Mouse (Mus musculus): ENCODE measurements at regions not wholly inside any gene's neighbourhood (a gene's known extent, or its start where the extent isn't known, plus 50 kb on each side); places are given as distances from the start of the nearest gene placed in this dataset.

DNA sequence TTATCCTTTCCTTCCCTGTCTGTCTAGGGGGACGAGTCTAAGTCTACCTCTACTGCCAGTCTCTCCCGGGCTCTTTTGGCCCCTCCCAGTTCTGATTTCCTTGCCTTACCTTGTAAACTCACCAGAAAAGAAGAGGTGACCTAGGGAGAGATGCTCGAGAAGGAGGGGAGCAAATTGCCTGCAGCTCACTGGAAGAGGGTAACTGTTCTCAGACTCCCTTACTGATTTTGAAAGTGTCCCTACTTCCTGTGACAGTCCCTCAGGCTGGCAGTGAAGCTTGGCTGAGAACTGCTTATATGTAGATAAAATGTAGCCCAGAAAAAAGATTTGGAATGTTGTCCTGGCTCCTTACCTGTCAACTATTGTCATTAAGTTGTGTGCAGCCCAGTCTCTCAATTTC is 180.6 kb upstream of the Tab2 start:
- WGBS = 66% methylated on average over 3 of the region's 3 CpGs
- Histone ChIP-seq H3K9ac (ENCODE audit: low read length) (no peak overlapping the region), H3K27ac (ENCODE audit: low read length) (no peak overlapping the region), H3K4me2 (ENCODE audit: low read depth, low read length) (no peak overlapping the region), H3K36me3 (ENCODE audit: control insufficient read depth, insufficient read depth, low read length) (no peaks in the 10 kb centered on the region), H3K4me1 (replicated peaks; ENCODE audit: control insufficient read depth, insufficient read depth, low read length) (peaks cover 16% of the 10 kb centered on the region), H3K27me3 (ENCODE audit: control insufficient read depth, insufficient read depth, low read depth, low read length) (no peaks in the 10 kb centered on the region), H3K9me3 (ENCODE audit: control insufficient read depth, low read length) (no peaks in the 10 kb centered on the region), H3K4me3 (ENCODE audit: low read length) (no peak overlapping the region)
- no peak for ATAC-seq (ENCODE audit: low read depth)

DNA sequence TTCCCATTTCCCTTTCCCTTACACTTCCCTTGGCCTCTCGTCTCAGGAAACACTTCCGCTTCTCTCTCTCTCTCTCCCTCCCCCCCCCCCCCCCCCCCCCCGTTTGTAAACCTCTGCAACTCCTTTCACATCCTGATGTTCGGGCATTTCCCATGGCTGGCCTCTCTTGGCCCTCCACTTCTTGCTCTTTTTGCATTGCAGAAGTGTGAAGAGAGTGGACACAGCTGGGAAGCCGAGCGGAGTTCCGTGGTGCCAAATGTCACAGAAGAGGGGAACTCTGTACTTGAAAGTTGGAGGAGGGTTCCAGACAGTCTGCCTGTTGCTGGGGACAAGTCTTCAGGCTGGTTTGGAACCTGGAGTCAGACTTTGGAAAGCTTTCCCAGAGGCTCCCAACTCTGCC is 179.2 kb upstream of the Tab2 start:
- peak overlapping the region; percentile 48 for H3K27ac ChIP-seq (ENCODE audit: low read length)
- no peak overlapping the region for H3K4me3 ChIP-seq (ENCODE audit: low read length)
- no peaks in the 10 kb centered on the region for H3K9me3 ChIP-seq (ENCODE audit: control insufficient read depth, low read length)
- H3K36me3 ChIP-seq (ENCODE audit: control insufficient read depth, insufficient read depth, low read length) = no peaks in the 10 kb centered on the region
- H3K9ac ChIP-seq (ENCODE audit: low read length) = no peak overlapping the region
- ATAC-seq (ENCODE audit: low read depth) = peak; percentile 85
- peaks cover 19% of the 10 kb centered on the region for H3K4me1 ChIP-seq (replicated peaks; ENCODE audit: control insufficient read depth, insufficient read depth, low read length)
- 18% methylated on average over 7 of the region's 7 CpGs for WGBS
- no peak overlapping the region for H3K4me2 ChIP-seq (ENCODE audit: low read depth, low read length)
- no peaks in the 10 kb centered on the region for H3K27me3 ChIP-seq (ENCODE audit: control insufficient read depth, insufficient read depth, low read depth, low read length)

DNA sequence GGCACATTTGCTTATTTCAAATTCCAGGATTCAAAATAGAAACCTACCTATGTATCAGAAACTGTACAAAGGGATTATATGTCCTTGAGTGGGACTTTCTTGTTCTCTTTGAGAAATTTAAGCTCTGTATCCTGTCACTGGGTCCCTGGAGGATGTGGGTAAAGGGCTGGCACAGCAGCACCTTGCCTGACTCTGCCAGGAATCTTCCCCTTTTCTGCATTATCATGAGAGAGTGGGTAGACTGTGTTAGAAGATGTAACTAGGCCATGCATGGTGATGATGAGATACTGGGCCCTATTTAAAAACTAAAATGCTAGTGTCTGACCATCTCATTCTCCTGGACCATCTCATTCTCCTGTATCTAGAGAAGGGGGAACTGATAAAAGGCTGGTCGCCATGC is 178.4 kb upstream of the Tab2 start:
- H3K4me1 ChIP-seq (replicated peaks; ENCODE audit: control insufficient read depth, insufficient read depth, low read length) = peaks cover 19% of the 10 kb centered on the region
- no peaks in the 10 kb centered on the region for H3K9me3 ChIP-seq (ENCODE audit: control insufficient read depth, low read length)
- peak overlapping the region; percentile 15; the same call in 1 of the 2 replicates for H3K27ac ChIP-seq (ENCODE audit: low read length)
- WGBS = 94% methylated on average over 1 of the region's 1 CpGs
- H3K4me3 ChIP-seq (ENCODE audit: low read length) = no peak overlapping the region
- no peaks in the 10 kb centered on the region for H3K27me3 ChIP-seq (ENCODE audit: control insufficient read depth, insufficient read depth, low read depth, low read length)
- no peak overlapping the region for H3K9ac ChIP-seq (ENCODE audit: low read length)
- ATAC-seq (ENCODE audit: low read depth) = no peak
- H3K4me2 ChIP-seq (ENCODE audit: low read depth, low read length) = no peak overlapping the region
- no peaks in the 10 kb centered on the region for H3K36me3 ChIP-seq (ENCODE audit: control insufficient read depth, insufficient read depth, low read length)

DNA sequence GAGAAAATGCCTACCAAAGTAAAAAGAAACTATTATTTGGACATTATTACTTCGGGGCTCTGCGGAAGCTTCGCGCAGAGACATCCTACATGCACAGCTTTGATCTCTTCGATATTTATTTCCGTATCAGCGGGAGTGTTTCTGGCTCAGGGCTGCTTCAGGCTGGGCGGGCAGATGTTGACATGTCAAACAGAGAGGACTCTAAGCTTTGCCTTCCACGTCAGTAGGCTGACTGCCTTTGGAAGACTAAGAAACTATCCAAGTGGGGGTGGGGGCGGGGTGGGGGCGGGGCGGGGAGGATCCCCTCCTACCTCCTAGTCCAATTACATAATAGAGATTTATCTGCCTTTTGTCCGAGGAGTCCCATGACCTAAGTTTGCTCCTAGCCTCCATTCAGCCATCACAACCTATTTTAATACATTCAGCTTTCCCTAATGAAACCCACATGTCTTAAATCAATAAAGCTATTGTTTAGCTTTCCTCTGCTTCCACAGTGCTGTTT is 177.5 kb upstream of the Tab2 start:
- ATAC-seq (ENCODE audit: low read depth) = peak; percentile 65
- Histone ChIP-seq H3K27ac (ENCODE audit: low read length) (peak overlapping the region; percentile 51), H3K4me3 (ENCODE audit: low read length) (peak overlapping the region; percentile 26)

DNA sequence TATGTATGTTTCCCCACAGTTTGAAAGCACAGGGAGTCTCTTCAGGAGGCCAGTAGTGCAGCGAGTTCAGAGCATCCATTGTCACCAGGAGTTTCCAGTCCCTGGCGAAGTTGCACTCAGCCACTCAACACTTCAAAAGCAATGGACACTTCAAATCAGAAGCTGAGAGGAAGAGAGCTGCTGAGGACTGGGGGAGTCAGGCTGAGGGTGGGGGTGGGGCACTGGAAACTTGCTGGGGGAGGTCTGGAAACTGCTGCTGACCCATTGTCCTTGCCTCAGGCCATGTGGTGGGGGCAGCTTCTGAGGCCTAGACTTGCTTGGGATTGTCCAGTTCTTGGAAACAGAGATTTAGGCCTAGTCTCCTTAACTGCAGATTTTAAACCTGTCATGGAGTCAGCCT is 176.8 kb upstream of the Tab2 start:
- Histone ChIP-seq H3K36me3 (ENCODE audit: control insufficient read depth, insufficient read depth, low read length) (no peaks in the 10 kb centered on the region), H3K4me1 (replicated peaks; ENCODE audit: control insufficient read depth, insufficient read depth, low read length) (peaks cover 19% of the 10 kb centered on the region), H3K27ac (ENCODE audit: low read length) (peak overlapping the region; percentile 51), H3K4me3 (ENCODE audit: low read length) (no peak overlapping the region), H3K9ac (ENCODE audit: low read length) (no peak overlapping the region), H3K9me3 (ENCODE audit: control insufficient read depth, low read length) (no peaks in the 10 kb centered on the region), H3K4me2 (ENCODE audit: low read depth, low read length) (no peak overlapping the region), H3K27me3 (ENCODE audit: control insufficient read depth, insufficient read depth, low read depth, low read length) (no peaks in the 10 kb centered on the region)
- peak; percentile 9; the same call in 1 of the 2 replicates for ATAC-seq (ENCODE audit: low read depth)
- 57% methylated on average over 2 of the region's 2 CpGs for WGBS

More for the DNA sequence above, 177.5 kb upstream of the Tab2 start:
- Histone ChIP-seq H3K4me1 (replicated peaks; ENCODE audit: control insufficient read depth, insufficient read depth, low read length) (peaks cover 19% of the 10 kb centered on the region), H3K9me3 (ENCODE audit: control insufficient read depth, low read length) (no peaks in the 10 kb centered on the region), H3K4me2 (ENCODE audit: low read depth, low read length) (peak overlapping the region; percentile 37), H3K9ac (ENCODE audit: low read length) (no peak overlapping the region), H3K27me3 (ENCODE audit: control insufficient read depth, insufficient read depth, low read depth, low read length) (no peaks in the 10 kb centered on the region), H3K36me3 (ENCODE audit: control insufficient read depth, insufficient read depth, low read length) (no peaks in the 10 kb centered on the region)
- WGBS = 26% methylated on average over 13 of the region's 13 CpGs

DNA sequence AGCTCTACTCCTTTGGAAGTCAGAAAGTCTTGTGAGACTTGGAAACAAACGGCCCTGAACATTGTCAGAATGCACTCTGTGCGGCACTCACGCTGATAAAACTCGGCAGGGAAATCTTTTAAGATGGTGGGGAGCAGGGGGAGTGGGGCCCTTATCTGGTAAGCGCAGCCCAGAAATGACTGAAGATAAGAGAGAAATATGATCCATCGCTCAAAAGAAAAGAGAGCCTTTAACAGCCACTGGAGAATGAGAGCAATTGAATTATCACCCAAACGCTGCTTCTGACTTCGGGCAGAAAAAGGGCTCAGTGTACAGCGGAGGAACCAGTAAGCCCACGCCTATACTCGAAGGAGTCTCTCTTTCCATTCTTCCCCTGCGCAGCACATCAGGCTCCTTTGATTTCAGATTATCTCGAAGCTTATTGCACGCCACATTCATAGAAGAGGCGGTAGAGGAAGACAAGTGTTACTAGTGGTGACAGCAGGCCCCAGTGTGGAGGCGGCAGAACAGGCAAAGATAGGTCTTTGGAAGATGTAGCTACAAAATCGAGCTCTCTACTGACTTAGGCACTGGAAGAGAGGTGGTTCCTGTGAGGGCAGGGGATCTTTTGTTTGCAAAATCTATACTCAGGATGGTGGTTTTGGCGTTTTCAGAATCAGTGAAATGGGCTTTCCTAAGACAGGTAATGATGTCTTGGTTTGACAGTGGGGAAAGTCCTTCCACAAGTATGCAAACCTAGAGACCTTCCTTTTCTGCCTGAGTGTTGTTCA is 174.6 kb upstream of the Tab2 start:
- Histone ChIP-seq H3K27me3 (ENCODE audit: control insufficient read depth, insufficient read depth, low read depth, low read length) (no peaks in the 10 kb centered on the region), H3K9me3 (ENCODE audit: control insufficient read depth, low read length) (no peaks in the 10 kb centered on the region), H3K9ac (ENCODE audit: low read length) (no peak overlapping the region), H3K4me2 (ENCODE audit: low read depth, low read length) (peak overlapping the region; percentile 37), H3K36me3 (ENCODE audit: control insufficient read depth, insufficient read depth, low read length) (no peaks in the 10 kb centered on the region), H3K4me1 (replicated peaks; ENCODE audit: control insufficient read depth, insufficient read depth, low read length) (peaks cover 19% of the 10 kb centered on the region), H3K27ac (ENCODE audit: low read length) (peak overlapping the region; percentile 18; the same call in 1 of the 2 replicates), H3K4me3 (ENCODE audit: low read length) (no peak overlapping the region)
- 18% methylated on average over 18 of the region's 18 CpGs for WGBS
- peak; percentile 16; the same call in 1 of the 2 replicates for ATAC-seq (ENCODE audit: low read depth)

DNA sequence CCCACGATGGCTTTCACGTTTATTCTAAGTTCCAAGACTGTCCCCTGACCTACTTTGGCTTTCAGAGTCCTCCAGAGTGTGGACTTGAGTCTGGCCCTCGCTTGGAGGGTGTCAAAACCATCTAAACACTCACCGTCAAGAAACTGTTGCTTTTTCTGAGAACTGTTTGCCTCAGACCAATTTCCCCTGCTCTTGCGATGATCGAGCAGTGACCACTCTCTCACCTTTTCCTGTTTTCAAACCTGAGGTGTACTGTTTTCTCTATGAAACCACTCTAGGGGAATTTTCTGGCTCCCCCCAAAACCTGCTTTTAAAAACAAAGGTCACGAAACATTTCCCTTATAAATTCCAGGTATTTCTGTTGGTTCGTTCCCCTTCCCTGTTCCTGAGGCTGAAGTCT is 174.0 kb upstream of the Tab2 start:
- ATAC-seq (ENCODE audit: low read depth) = no peak
- no peaks in the 10 kb centered on the region for H3K27me3 ChIP-seq (ENCODE audit: control insufficient read depth, insufficient read depth, low read depth, low read length)
- H3K9ac ChIP-seq (ENCODE audit: low read length) = no peak overlapping the region
- 0 out of 2 replicates have a peak overlapping the region, but pooled peaks have one; percentile 18 for H3K27ac ChIP-seq (ENCODE audit: low read length)
- H3K4me2 ChIP-seq (ENCODE audit: low read depth, low read length) = peak overlapping the region; percentile 37; the same call in 1 of the 2 replicates
- no peaks in the 10 kb centered on the region for H3K9me3 ChIP-seq (ENCODE audit: control insufficient read depth, low read length)
- WGBS = 28% methylated on average over 8 of the region's 8 CpGs
- peaks cover 19% of the 10 kb centered on the region for H3K4me1 ChIP-seq (replicated peaks; ENCODE audit: control insufficient read depth, insufficient read depth, low read length)
- no peaks in the 10 kb centered on the region for H3K36me3 ChIP-seq (ENCODE audit: control insufficient read depth, insufficient read depth, low read length)
- H3K4me3 ChIP-seq (ENCODE audit: low read length) = no peak overlapping the region

DNA sequence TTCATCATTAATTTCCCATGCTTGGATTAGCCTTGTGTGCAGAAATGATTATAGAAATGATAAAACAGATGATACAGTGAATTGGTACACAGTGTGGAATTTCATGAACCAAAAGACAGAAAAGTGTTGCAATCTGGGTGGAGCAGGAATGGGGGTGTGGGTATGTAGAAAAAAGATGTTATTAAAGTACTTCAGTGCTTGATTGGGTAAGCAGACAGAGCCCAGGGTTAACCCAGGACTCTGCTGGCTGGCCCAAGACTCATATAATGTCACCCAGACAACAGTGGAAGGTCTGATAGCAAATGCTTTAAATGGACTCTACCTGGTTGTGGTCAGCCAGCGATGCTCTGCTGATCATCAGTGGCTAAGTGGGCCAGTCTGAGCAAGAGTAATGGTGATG is 168.1 kb upstream of the Tab2 start:
- no peaks in the 10 kb centered on the region for H3K36me3 ChIP-seq (ENCODE audit: control insufficient read depth, insufficient read depth, low read length)
- no peak overlapping the region for H3K27ac ChIP-seq (ENCODE audit: low read length)
- H3K27me3 ChIP-seq (ENCODE audit: control insufficient read depth, insufficient read depth, low read depth, low read length) = no peaks in the 10 kb centered on the region
- H3K4me3 ChIP-seq (ENCODE audit: low read length) = no peak overlapping the region
- ATAC-seq (ENCODE audit: low read depth) = no peak
- H3K4me1 ChIP-seq (replicated peaks; ENCODE audit: control insufficient read depth, insufficient read depth, low read length) = 0 out of 2 replicates have a peak, but pooled peaks cover 3% of the 10 kb centered on the region
- no peak overlapping the region for H3K9ac ChIP-seq (ENCODE audit: low read length)
- no peaks in the 10 kb centered on the region for H3K9me3 ChIP-seq (ENCODE audit: control insufficient read depth, low read length)
- 94% methylated on average over 1 of the region's 1 CpGs for WGBS
- H3K4me2 ChIP-seq (ENCODE audit: low read depth, low read length) = no peak overlapping the region

DNA sequence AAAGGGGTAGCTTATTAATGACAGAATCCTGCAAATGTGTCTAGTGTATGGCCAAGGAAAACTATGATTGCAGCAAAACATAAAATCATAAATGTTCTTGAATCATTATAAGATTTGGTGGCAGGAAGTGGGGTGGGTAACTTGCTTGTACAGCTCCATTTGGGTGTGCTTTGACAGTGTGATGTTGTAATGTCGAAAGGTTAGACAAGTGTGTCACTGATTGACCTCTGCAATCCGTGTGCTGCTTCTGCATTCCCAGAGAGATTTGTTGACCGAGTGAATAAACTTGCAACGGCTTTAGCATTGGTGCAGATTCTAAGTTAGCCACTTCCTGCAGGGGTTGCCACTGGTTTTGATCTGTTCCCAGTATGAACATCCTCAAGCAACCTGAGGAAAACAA is 165.9 kb upstream of the Tab2 start:
- Histone ChIP-seq H3K9me3 (ENCODE audit: control insufficient read depth, low read length) (no peaks in the 10 kb centered on the region), H3K27me3 (ENCODE audit: control insufficient read depth, insufficient read depth, low read depth, low read length) (no peaks in the 10 kb centered on the region), H3K4me3 (ENCODE audit: low read length) (no peak overlapping the region), H3K27ac (ENCODE audit: low read length) (no peak overlapping the region), H3K36me3 (ENCODE audit: control insufficient read depth, insufficient read depth, low read length) (no peaks in the 10 kb centered on the region), H3K4me2 (ENCODE audit: low read depth, low read length) (no peak overlapping the region), H3K4me1 (replicated peaks; ENCODE audit: control insufficient read depth, insufficient read depth, low read length) (0 out of 2 replicates have a peak, but pooled peaks cover 3% of the 10 kb centered on the region), H3K9ac (ENCODE audit: low read length) (no peak overlapping the region)
- no peak for ATAC-seq (ENCODE audit: low read depth)
- WGBS = 44% methylated on average over 4 of the region's 4 CpGs
